Mouse (Mus musculus) cortical plate, adult 2 months (tissue): ENCODE measurements around the gene Gprc5c.

Experiments
- CTCF ChIP-seq: fragments of 200-500 bp; IDR thresholded peaks from 2 replicates; pipeline ENCODE4 v1.5.1; 2011; ENCODE audit warnings: mild to moderate bottlenecking, control low read depth, low read length; ENCODE audit not compliant: insufficient read depth; ENCODE audit errors: extremely low read depth
- POLR2A ChIP-seq: fragments of 200-500 bp; IDR thresholded peaks from 2 replicates; pipeline ENCODE4 v1.6.1; 2011; ENCODE audit warnings: mild to moderate bottlenecking, low read length, control low read depth; ENCODE audit not compliant: insufficient read depth; ENCODE audit errors: extremely low read depth

DNA sequence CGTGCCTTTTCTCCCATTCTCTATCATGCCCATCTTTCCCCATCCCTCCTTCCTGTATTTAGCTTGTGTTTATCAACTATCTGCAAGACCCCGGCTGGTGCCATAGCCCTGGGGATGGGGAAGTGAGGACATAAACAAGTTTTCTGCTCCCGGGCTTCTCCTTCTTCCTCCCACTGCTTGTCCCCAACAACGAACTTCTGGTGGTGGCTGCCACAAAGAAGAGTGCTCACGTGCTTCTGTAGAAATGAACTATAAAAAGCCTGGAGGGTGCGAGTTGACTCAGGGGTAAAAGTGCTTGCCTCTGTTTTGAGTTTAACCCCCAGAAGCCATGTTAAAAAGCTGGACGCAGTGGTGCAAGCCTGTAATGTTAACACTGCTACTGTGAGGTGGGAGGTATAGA lies 64.0 kb downstream of the Gprc5c start:
- TF ChIP-seq CTCF (no peak), POLR2A (no peak)
